Mouse (Mus musculus) macrophage (primary cell): Measurements from ENCODE around the gene Arhgap9. TPM values are rescaled to one million over a fixed set of nuclear protein-coding genes. Genes with fewer than 3 reads are reported as not detected.
A peak's percentile ranks its signal among the peaks of the same experiment; 100 is the strongest.

Experiments
- H3K27ac ChIP-seq: fragments of 350-480 bp; formaldehyde crosslinking; 2 replicates; pipeline ENCODE4 v1.9.0; 2021
- H3K36me3 ChIP-seq: fragments of 350-480 bp; formaldehyde crosslinking; 2 replicates; pipeline ENCODE4 v1.9.0; 2021; ENCODE audit errors: inconsistent target
- H3K4me3 ChIP-seq: fragments of 350-480 bp; formaldehyde crosslinking; 2 replicates; pipeline ENCODE4 v1.9.0; 2021; ENCODE audit errors: inconsistent target
- H3K79me2 ChIP-seq: fragments of 350-480 bp; formaldehyde crosslinking; 2 replicates; pipeline ENCODE4 v1.9.0; 2021; ENCODE audit errors: inconsistent target
- WGBS: methylation state at CpG from one replicate; pipeline ENCODE4 v1.1.7; 2026; ENCODE audit warnings: inconsistent platforms; ENCODE audit not compliant: missing documents; 5-methylcytosine and 5-hydroxymethylcytosine counted together
- polyA plus RNA-seq: library from polyadenylated mRNA; stranded (reverse); fragments of 250-400 nt; gene quantifications from 3 replicates; pipeline ENCODE4 v1.2.4, GENCODE M21; 2018; ENCODE audit warnings: inconsistent platforms

Gene Arhgap9
- polyA plus RNA-seq, 1 experiment from 2014 or later: 70.4 TPM

GRCm38 (mm10) chr10:127353909-127354895 lies 32.4 kb downstream of the Arhgap9 start, which contains the start of gene Inhbe:
Gene Inhbe (minus strand): TSS chr10:127354411.
- no peak within 1 kb of the TSS for H3K4me3 ChIP-seq
- no peaks in the 10 kb centered on the region for H3K36me3 ChIP-seq
- peak within 1 kb of the TSS; percentile 54 for H3K27ac ChIP-seq
- WGBS: 28% methylated on average over 17 of the region's 18 CpGs
- H3K79me2 ChIP-seq: no peaks in the 10 kb centered on the region

- no peak overlapping the region for H3K4me3 ChIP-seq
- no peaks in the 10 kb centered on the region for H3K36me3 ChIP-seq
- peak overlapping the region; percentile 54; the same call in 1 of the 2 replicates for H3K27ac ChIP-seq
- H3K79me2 ChIP-seq: no peaks in the 10 kb centered on the region
- 96% methylated on average over 10 of the region's 10 CpGs for WGBS
Observed at GRCm38 (mm10) chr10:127355336-127355735, 33.6 kb downstream of the Arhgap9 start.

GRCm38 (mm10) chr10:127360714-127361113 lies 39.0 kb downstream of the Arhgap9 start:
- no peaks in the 10 kb centered on the region for H3K36me3 ChIP-seq
- H3K4me3 ChIP-seq: no peak overlapping the region
- H3K79me2 ChIP-seq: no peaks in the 10 kb centered on the region
- WGBS: 49% methylated on average over 3 of the region's 3 CpGs
- no peak overlapping the region for H3K27ac ChIP-seq

- H3K27ac ChIP-seq: no peak overlapping the region
- H3K36me3 ChIP-seq: no peaks in the 10 kb centered on the region
- WGBS: 94% methylated on average over 5 of the region's 5 CpGs
Observed at GRCm38 (mm10) chr10:127367116-127367515, 45.4 kb downstream of the Arhgap9 start.

GRCm38 (mm10) chr10:127368273-127368672 lies 46.5 kb downstream of the Arhgap9 start:
- H3K27ac ChIP-seq: no peak overlapping the region
- WGBS: 90% methylated on average over 2 of the region's 2 CpGs
- no peaks in the 10 kb centered on the region for H3K79me2 ChIP-seq
- no peaks in the 10 kb centered on the region for H3K36me3 ChIP-seq
- H3K4me3 ChIP-seq: no peak overlapping the region

More at GRCm38 (mm10) chr10:127367116-127367515, 45.4 kb downstream of the Arhgap9 start:
- no peak overlapping the region for H3K4me3 ChIP-seq
- no peaks in the 10 kb centered on the region for H3K79me2 ChIP-seq

GRCm38 (mm10) chr10:127369834-127370820 lies 48.4 kb downstream of the Arhgap9 start, which contains the start of gene Inhbc:
Gene Inhbc (minus strand): TSS chr10:127370431.
- WGBS: 93% methylated on average over 22 of the region's 22 CpGs
- H3K4me3 ChIP-seq: no peak within 1 kb of the TSS
- no peaks in the 10 kb centered on the region for H3K79me2 ChIP-seq
- no peak within 1 kb of the TSS for H3K27ac ChIP-seq
- no peaks in the 10 kb centered on the region for H3K36me3 ChIP-seq

GRCm38 (mm10) chr10:127371023-127371422 lies 49.3 kb downstream of the Arhgap9 start:
- 88% methylated on average over 2 of the region's 2 CpGs for WGBS
- Histone ChIP-seq H3K36me3 (no peaks in the 10 kb centered on the region), H3K79me2 (no peaks in the 10 kb centered on the region), H3K27ac (no peak overlapping the region), H3K4me3 (no peak overlapping the region)

GRCm38 (mm10) chr10:127377700-127378099 lies 55.9 kb downstream of the Arhgap9 start:
- peaks cover 17% of the 10 kb centered on the region for H3K79me2 ChIP-seq
- no peak overlapping the region for H3K27ac ChIP-seq
- H3K36me3 ChIP-seq: no peaks in the 10 kb centered on the region
- 86% methylated on average over 3 of the region's 3 CpGs for WGBS
- no peak overlapping the region for H3K4me3 ChIP-seq

Other genes with a start within 250 kb of the Arhgap9 start
- gene Agap2, start 246.7 kb upstream of the Arhgap9 start, polyA plus RNA-seq: 0.25 to 0.89 TPM (median 0.42 TPM) in 3 replicates
- gene Os9, start 200.8 kb upstream of the Arhgap9 start, polyA plus RNA-seq: 173 to 355 TPM (median 215 TPM) in 3 replicates
- 37.2 to 59.2 TPM (median 48.4 TPM) in 3 replicates for gene B4galnt1, start 156.7 kb upstream of the Arhgap9 start, polyA plus RNA-seq
- gene Slc26a10, start 141.3 kb upstream of the Arhgap9 start, polyA plus RNA-seq: 1.2 TPM in 1 of 3 replicates, not detected in the others
- not detected in 3 replicates for gene Arhgef25, start 131.9 kb upstream of the Arhgap9 start, polyA plus RNA-seq
- 10.9 to 46.7 TPM (median 15.1 TPM) in 3 replicates for gene Dtx3, start 126.2 kb upstream of the Arhgap9 start, polyA plus RNA-seq
- gene Pip4k2c, start 110.4 kb upstream of the Arhgap9 start, polyA plus RNA-seq: 33.0 to 42.7 TPM (median 40.2 TPM) in 3 replicates
- 0.61 to 0.67 TPM (median 0.63 TPM) in 3 replicates for gene Kif5a, start 58.6 kb upstream of the Arhgap9 start, polyA plus RNA-seq
- 110 to 121 TPM (median 112 TPM) in 3 replicates for gene Dctn2, start 55.6 kb upstream of the Arhgap9 start, polyA plus RNA-seq
- gene Mbd6, start 32.9 kb upstream of the Arhgap9 start, polyA plus RNA-seq: 13.5 to 25.4 TPM (median 19.5 TPM) in 3 replicates
- 19.9 to 28.8 TPM (median 20.2 TPM) in 3 replicates for gene Mars, start 10.2 kb upstream of the Arhgap9 start, polyA plus RNA-seq
- not detected in 3 replicates for gene Gli1, start 20.0 kb downstream of the Arhgap9 start, polyA plus RNA-seq
- not detected in 3 replicates for gene Inhbe, start 32.4 kb downstream of the Arhgap9 start, polyA plus RNA-seq
- gene Inhbc, start 48.5 kb downstream of the Arhgap9 start, polyA plus RNA-seq: not detected in 3 replicates
- gene R3hdm2, start 58.4 kb downstream of the Arhgap9 start, polyA plus RNA-seq: 68.8 to 168 TPM (median 68.9 TPM) in 3 replicates
- gene Stac3, start 179.7 kb downstream of the Arhgap9 start, polyA plus RNA-seq: 0.09 to 0.59 TPM in 2 of 3 replicates, not detected in the other
- not detected in 3 replicates for gene Ndufa4l2, start 193.0 kb downstream of the Arhgap9 start, polyA plus RNA-seq
- 14.8 to 30.5 TPM (median 16.0 TPM) in 3 replicates for gene Shmt2, start 200.5 kb downstream of the Arhgap9 start, polyA plus RNA-seq
- not detected in 3 replicates for gene Nxph4, start 212.6 kb downstream of the Arhgap9 start, polyA plus RNA-seq